In genomic region chr2:146510780-146511179, GRCm38 (mm10) we compare ENCODE assay signal across 8 mouse cellular contexts. TPM values are rescaled to one million over a fixed set of nuclear protein-coding genes. Genes with fewer than 3 reads are reported as not detected.
DNase-seq lines count a peak whose midpoint lies in the region; ATAC-seq and TF ChIP-seq lines count a peak whose summit lies in the region.

No protein-coding gene starts in this region.

- 38% methylated on average over 1 of the region's 1 CpGs for WGBS in limb, embryonic 14.5 days
- 29% methylated on average over 1 of the region's 1 CpGs for WGBS in stomach, embryonic 16.5 days

- H3K27me3 ChIP-seq in limb, embryonic 14.5 days (ENCODE audit: control insufficient read depth, insufficient read depth, low read length), result no peaks in the 10 kb centered on the region
- H3K27me3 ChIP-seq in stomach, embryonic 16.5 days (ENCODE audit: control insufficient read depth, insufficient read depth, low read length), result no peaks in the 10 kb centered on the region

- peak overlapping the region; percentile 84 for H3K4me2 ChIP-seq in limb, embryonic 14.5 days (replicated peaks; ENCODE audit: low read depth, low read length, severe bottlenecking)
- H3K4me2 ChIP-seq in stomach, embryonic 16.5 days (ENCODE audit: low read depth, low read length), result peak overlapping the region; percentile 91

- no peak for TF ChIP-seq POLR2A in limb, embryonic 14.5 days (IDR thresholded peaks at IDR 0.05; ENCODE audit: borderline replicate concordance, extremely low read depth, insufficient read depth, insufficient read length)

- H3K9me3 ChIP-seq in limb, embryonic 14.5 days (ENCODE audit: control insufficient read depth, low read length), result no peaks in the 10 kb centered on the region
- H3K9me3 ChIP-seq in stomach, embryonic 16.5 days (replicated peaks; ENCODE audit: control insufficient read depth, low read length), result no peaks in the 10 kb centered on the region

- H3K27ac ChIP-seq in gastrocnemius, adult 2 months, result peak overlapping the region; percentile 28
- H3K27ac ChIP-seq in limb, embryonic 14.5 days (replicated peaks; ENCODE audit: low read depth, low read length), result no peak overlapping the region
- no peak overlapping the region for H3K27ac ChIP-seq in stomach, embryonic 16.5 days (ENCODE audit: low read length)

- no peak for DNase-seq in gastrocnemius, adult 2 months
- DNase-seq in gastrocnemius, postnatal 25 days, result no peak
- peak; percentile 6 for DNase-seq in thymus, postnatal 25 days
- no peak for DNase-seq in thymus, postnatal 36 days
- no peak for DNase-seq in limb, embryonic 14.5 days (ENCODE audit: low spot score)
- no peak for DNase-seq in left cerebral cortex, adult 11 months (ENCODE audit: low spot score)
- DNase-seq in adrenal gland, postnatal 4 days (ENCODE audit: low spot score in 2 of 2), result no peak

- H3K4me3 ChIP-seq in gastrocnemius, adult 2 months, result peak overlapping the region; percentile 98
- H3K4me3 ChIP-seq in limb, embryonic 14.5 days (replicated peaks; ENCODE audit: low read length), result peak overlapping the region; percentile 83
- peak overlapping the region; percentile 77 for H3K4me3 ChIP-seq in stomach, embryonic 16.5 days (replicated peaks; ENCODE audit: low read length)

- no peak for ATAC-seq in limb, embryonic 14.5 days (ENCODE audit: low FRiP score, low read depth)
- ATAC-seq in stomach, embryonic 16.5 days (ENCODE audit: insufficient read depth, low FRiP score), result no peak

- H3K36me3 ChIP-seq in limb, embryonic 14.5 days (ENCODE audit: control insufficient read depth, insufficient read depth, low read length), result no peaks in the 10 kb centered on the region
- no peaks in the 10 kb centered on the region for H3K36me3 ChIP-seq in stomach, embryonic 16.5 days (ENCODE audit: control insufficient read depth, insufficient read depth, low read length)

- no peak overlapping the region for H3K9ac ChIP-seq in limb, embryonic 14.5 days (ENCODE audit: low read depth, low read length, severe bottlenecking)
- H3K9ac ChIP-seq in stomach, embryonic 16.5 days (ENCODE audit: low read length), result peak overlapping the region; percentile 5

- TF ChIP-seq CTCF in gastrocnemius, adult 2 months (IDR thresholded peaks at IDR 0.05), result no peak

- intact Hi-C loops in gastrocnemius, adult 2 months (cut with DNase I), result loop anchor here (5.0 to 10.0 kb wide), 3 partner anchors 347 to 1913 kb away; partner anchors contain the start of genes Dtd1, Kiz and Xrn2

- H3K4me1 ChIP-seq in limb, embryonic 14.5 days (ENCODE audit: control insufficient read depth, insufficient read depth, low read length), result no peaks in the 10 kb centered on the region
- H3K4me1 ChIP-seq in stomach, embryonic 16.5 days (ENCODE audit: control insufficient read depth, insufficient read depth, low read length), result peaks cover 7% of the 10 kb centered on the region

RNA-seq across cellular contexts. Expression of gene Ralgapa2, which starts 1.4 kb away (rescaled TPM):
- 1 to 10 TPM; 5.8 to 9.6 TPM for total RNA-seq in gastrocnemius, adult 2 months (2021)
- total RNA-seq in gastrocnemius, postnatal 25 days (2021), result 1 to 10 TPM; 6.5 to 8.0 TPM
- 4.0 and 4.1 TPM in 2 replicates for polyA plus RNA-seq in limb, embryonic 14.5 days (2012; rRNA removed)
- polyA plus RNA-seq in limb, embryonic 14.5 days (2014; fragmentation: Nextera tagmentation; extraction: Ambion mirVana), result 4.1 and 6.1 TPM in 2 replicates
- 6.2 and 9.6 TPM in 2 replicates for polyA plus RNA-seq in stomach, embryonic 16.5 days (2015; fragmentation: Nextera tagmentation; extraction: Ambion mirVana)
- 10 to 100 TPM; 17.0 to 20.6 TPM for total RNA-seq in adrenal gland, postnatal 4 days (2021)
